Mouse (Mus musculus) myocyte (in vitro differentiated cells): ENCODE data around the gene Nhlrc1. TPM values are rescaled to one million over a fixed set of nuclear protein-coding genes. Genes with fewer than 3 reads are reported as not detected.

Experiments
- H3K27me3 ChIP-seq: one replicate; pipeline ENCODE4 v1.6.1; 2011; ENCODE audit not compliant: control insufficient read depth, insufficient read depth, insufficient read length
- H3K36me3 ChIP-seq: one replicate; pipeline ENCODE4 v1.6.1; 2011; ENCODE audit not compliant: control insufficient read depth, insufficient read depth
- H3K4me2 ChIP-seq: one replicate; pipeline ENCODE4 v1.6.1; 2011; ENCODE audit warnings: low read depth, control low read depth
- H3K4me3 ChIP-seq: one replicate; pipeline ENCODE4 v1.5.1; 2011; ENCODE audit warnings: mild to moderate bottlenecking, control low read depth, moderate library complexity
- H3K79me2 ChIP-seq: one replicate; pipeline ENCODE4 v1.6.1; 2011; ENCODE audit not compliant: control insufficient read depth, insufficient read depth
- H3ac ChIP-seq: one replicate; pipeline ENCODE4 v1.6.1; 2011; ENCODE audit not compliant: control insufficient read depth, insufficient read length
- CEBPB ChIP-seq: IDR thresholded peaks from 2 replicates; pipeline ENCODE4 v1.6.1; 2011; ENCODE audit warnings: mild to moderate bottlenecking, moderate library complexity; ENCODE audit not compliant: poor library complexity, insufficient read depth, severe bottlenecking
- E2F4 ChIP-seq: IDR thresholded peaks from one replicate; pipeline ENCODE4 v1.6.1; 2011; ENCODE audit warnings: mild to moderate bottlenecking, control low read depth, moderate library complexity; ENCODE audit not compliant: insufficient read depth
- MAX ChIP-seq: IDR thresholded peaks from one replicate; pipeline ENCODE4 v1.6.1; 2011; ENCODE audit warnings: low read depth, mild to moderate bottlenecking, control low read depth
- MYOD1 ChIP-seq, 3 experiments: IDR thresholded peaks; one replicate each; pipeline ENCODE4 v1.6.1; 2011; ENCODE audit warnings: control low read depth in 2 of 3, low read depth in 2 of 3, mild to moderate bottlenecking in 2 of 3, moderate library complexity in 1 of 3; ENCODE audit not compliant: insufficient read length in 2 of 3, control insufficient read depth in 1 of 3
- MYOG ChIP-seq, 3 experiments: IDR thresholded peaks; one replicate each; pipeline ENCODE4 v1.6.1; 2011; ENCODE audit warnings: control low read depth in 2 of 3, low read depth in 2 of 3, mild to moderate bottlenecking in 2 of 3; ENCODE audit not compliant: insufficient read length in 2 of 3, control insufficient read depth in 1 of 3, insufficient read depth in 1 of 3
- POLR2A ChIP-seq: IDR thresholded peaks from one replicate; pipeline ENCODE4 v1.6.1; 2011; ENCODE audit warnings: low read depth, mild to moderate bottlenecking, control low read depth, moderate library complexity; ENCODE audit not compliant: insufficient read length
- POLR2AphosphoS2 ChIP-seq: IDR thresholded peaks from one replicate; pipeline ENCODE4 v1.6.1; 2011; ENCODE audit warnings: low read depth, control low read depth; ENCODE audit not compliant: insufficient read length
- REST ChIP-seq: IDR thresholded peaks from one replicate; pipeline ENCODE4 v1.6.1; 2011; ENCODE audit warnings: mild to moderate bottlenecking, control low read depth, moderate library complexity; ENCODE audit not compliant: insufficient read depth, insufficient read length
- SRF ChIP-seq: IDR thresholded peaks from one replicate; pipeline ENCODE4 v1.6.1; 2011; ENCODE audit warnings: low read depth; ENCODE audit not compliant: control insufficient read depth, insufficient read length
- TCF12 ChIP-seq: IDR thresholded peaks from one replicate; pipeline ENCODE4 v1.6.1; 2011; ENCODE audit warnings: mild to moderate bottlenecking, control low read depth; ENCODE audit not compliant: poor library complexity, insufficient read depth, severe bottlenecking
- TCF3 ChIP-seq: IDR thresholded peaks from one replicate; pipeline ENCODE4 v1.6.1; 2011; ENCODE audit warnings: low read depth, control low read depth; ENCODE audit not compliant: insufficient read length
- USF1 ChIP-seq: IDR thresholded peaks from one replicate; pipeline ENCODE4 v1.6.1; 2011; ENCODE audit warnings: low read depth, mild to moderate bottlenecking, control low read depth, moderate library complexity
- polyA plus RNA-seq: library from polyadenylated mRNA; unstranded; fragments of >200 nt; fragmentation: generic; extraction: Trizol; gene quantifications from one replicate; pipeline ENCODE4 v1.2.1, GENCODE M21; 2012; ENCODE audit warnings: missing spikeins

Gene Nhlrc1
- 0.14 TPM for polyA plus RNA-seq

DNA sequence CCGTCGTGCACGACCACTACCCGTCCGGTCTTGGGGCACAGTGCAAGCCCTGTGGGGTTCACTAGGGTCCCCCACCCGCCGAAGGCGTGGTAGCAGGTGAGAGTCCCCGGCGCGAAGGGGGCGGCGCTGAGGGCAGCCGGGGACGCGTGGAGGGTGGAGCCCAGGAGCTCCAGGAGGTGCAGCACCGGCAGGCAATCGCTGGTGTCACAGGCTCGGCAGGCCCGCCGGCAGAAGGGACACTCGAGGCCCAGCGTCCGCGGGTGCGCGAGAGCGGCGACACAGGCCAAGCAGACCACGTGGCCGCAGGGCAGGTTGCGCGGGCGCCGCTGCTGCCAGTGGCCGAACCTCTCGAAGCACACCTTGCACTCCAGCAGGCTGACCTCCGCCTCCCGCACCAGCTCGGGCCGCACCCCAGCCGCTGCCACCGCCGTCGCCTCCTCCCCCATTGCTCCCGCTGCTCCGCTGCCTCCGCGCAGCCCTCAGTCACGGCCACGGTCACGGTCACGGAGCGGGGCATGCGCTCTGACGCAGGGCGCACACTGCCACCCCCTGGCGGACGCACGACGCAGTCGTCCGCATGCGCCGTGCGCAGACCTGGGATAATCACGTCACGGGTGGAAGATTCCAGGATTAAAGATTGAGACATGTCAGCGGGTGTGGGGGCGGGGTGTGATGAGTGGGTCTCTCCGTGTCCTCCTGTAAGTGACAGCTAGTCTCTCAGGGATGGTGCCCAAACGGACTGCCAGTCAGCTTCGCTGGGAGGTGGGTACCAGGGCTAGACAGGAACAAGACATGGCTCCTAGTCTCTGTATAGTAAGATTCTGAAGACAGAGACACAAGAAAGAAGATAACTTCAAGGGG lies at the start of gene Nhlrc1:
Gene Nhlrc1, minus strand, starts transcription at position 517 of the 861 bp plus-strand sequence.
- Histone ChIP-seq H3ac (no peak within 1 kb of the TSS), H3K4me2 (peak within 1 kb of the TSS; percentile 49), H3K79me2 (no peaks in the 10 kb centered on the region), H3K27me3 (no peaks in the 10 kb centered on the region), H3K4me3 (no peak within 1 kb of the TSS), H3K36me3 (no peaks in the 10 kb centered on the region)
- peak in 1 of 3 experiments; percentile 30 for TF ChIP-seq MYOG (IDR thresholded peaks at IDR 0.05; ENCODE audit: control insufficient read depth in 1 of 3, insufficient read depth in 1 of 3, insufficient read length in 2 of 3, low read depth in 2 of 3)
- no peak for TF ChIP-seq MAX

DNA sequence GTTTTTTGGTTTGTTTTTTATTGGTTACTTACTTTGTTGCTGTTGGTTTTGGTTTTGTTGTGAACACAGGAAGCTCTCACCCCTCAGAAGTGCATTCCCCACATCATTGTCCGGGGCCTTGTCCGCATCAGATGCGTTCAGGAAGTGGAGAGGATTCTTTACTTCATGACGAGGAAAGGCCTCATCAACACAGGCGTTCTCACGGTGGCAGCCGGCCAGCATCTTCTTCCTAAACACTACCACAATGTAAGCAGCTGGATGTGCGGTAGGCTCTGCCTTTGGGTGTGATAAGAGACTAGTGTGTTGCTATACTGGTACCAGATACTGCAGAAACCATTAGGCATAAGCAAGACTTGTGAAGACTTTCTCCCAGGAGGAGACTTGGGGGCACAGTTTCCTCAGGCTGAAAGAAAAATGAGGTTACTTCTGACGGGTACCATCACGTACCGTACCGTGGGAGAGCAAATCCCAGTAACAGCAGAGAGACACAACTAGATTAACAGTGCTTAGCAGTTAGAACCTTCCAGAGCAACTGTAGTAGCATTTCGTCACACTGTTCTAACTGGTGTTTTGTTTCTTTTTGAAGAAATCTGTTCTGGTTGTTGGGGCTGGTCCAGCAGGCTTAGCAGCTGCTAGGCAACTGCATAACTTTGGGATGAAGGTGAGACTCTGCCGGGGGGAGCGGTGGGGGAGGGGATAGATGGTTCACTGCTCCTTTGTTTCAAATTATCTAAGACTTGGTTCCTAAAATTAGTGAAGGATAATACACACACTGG lies 49.5 kb upstream of the Nhlrc1 start:
- H3ac ChIP-seq = no peak overlapping the region
- TF ChIP-seq MAX = no peak
- no peaks in the 10 kb centered on the region for H3K27me3 ChIP-seq
- H3K79me2 ChIP-seq = no peaks in the 10 kb centered on the region
- no peak overlapping the region for H3K4me2 ChIP-seq
- peaks cover 14% of the 10 kb centered on the region for H3K36me3 ChIP-seq
- no peak overlapping the region for H3K4me3 ChIP-seq

DNA sequence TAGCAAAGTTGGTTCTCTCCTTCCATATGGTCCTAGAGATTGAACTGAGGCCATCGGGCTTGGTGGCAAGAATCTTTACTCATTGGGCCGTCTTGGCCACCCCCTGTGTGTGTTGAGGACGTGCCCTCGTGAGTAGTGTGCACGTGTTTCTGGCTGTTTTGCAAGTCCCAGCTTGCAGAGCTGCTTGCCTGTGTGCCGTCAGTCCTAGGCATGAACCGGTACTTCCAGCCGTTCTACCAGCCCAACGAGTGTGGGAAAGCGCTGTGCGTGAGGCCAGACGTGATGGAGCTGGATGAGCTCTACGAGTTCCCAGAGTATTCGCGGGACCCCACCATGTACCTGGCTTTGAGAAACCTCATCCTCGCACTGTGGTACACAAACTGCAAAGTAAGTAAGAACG lies 48.1 kb upstream of the Nhlrc1 start:
- Histone ChIP-seq H3K4me2 (no peak overlapping the region), H3K4me3 (no peak overlapping the region), H3K27me3 (no peaks in the 10 kb centered on the region), H3K36me3 (peaks cover 20% of the 10 kb centered on the region), H3ac (no peak overlapping the region), H3K79me2 (no peaks in the 10 kb centered on the region)
- TF ChIP-seq E2F4 (no peak), MYOD1 (IDR thresholded peaks at IDR 0.05; ENCODE audit: control insufficient read depth in 1 of 3, insufficient read length in 2 of 3, low read depth in 2 of 3) (no peak), SRF (no peak), POLR2A (no peak), POLR2AphosphoS2 (no peak), TCF12 (no peak), TCF3 (no peak), MAX (no peak), REST (no peak), CEBPB (no peak), MYOG (IDR thresholded peaks at IDR 0.05; ENCODE audit: control insufficient read depth in 1 of 3, insufficient read depth in 1 of 3, insufficient read length in 2 of 3, low read depth in 2 of 3) (no peak), USF1 (no peak)

DNA sequence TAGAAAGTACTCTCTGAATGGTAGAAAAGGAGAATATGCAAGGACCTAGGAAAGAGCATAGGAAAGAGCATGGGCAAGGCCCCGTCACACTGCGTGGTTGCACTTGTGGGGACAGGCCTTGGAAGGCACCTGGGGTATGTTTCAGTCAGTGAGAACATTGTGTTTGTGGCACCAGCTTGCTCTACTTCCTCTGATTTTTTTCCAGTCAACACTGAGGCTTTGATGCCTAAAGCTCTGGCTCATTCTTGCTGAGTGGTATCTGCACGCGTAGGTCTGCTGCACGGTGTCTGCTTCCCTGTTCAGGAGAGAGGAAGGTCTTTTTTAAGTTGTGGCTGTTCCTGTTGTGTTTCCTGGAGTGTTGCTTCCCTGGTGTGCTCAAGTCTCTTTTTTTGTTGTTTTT lies 42.1 kb upstream of the Nhlrc1 start:
- Histone ChIP-seq H3ac (no peak overlapping the region), H3K4me2 (no peak overlapping the region), H3K27me3 (no peaks in the 10 kb centered on the region), H3K36me3 (peaks cover 9% of the 10 kb centered on the region), H3K4me3 (no peak overlapping the region), H3K79me2 (no peaks in the 10 kb centered on the region)
- no peak for TF ChIP-seq MYOG (IDR thresholded peaks at IDR 0.05; ENCODE audit: control insufficient read depth in 1 of 3, insufficient read depth in 1 of 3, insufficient read length in 2 of 3, low read depth in 2 of 3)
- no peak for TF ChIP-seq TCF3

DNA sequence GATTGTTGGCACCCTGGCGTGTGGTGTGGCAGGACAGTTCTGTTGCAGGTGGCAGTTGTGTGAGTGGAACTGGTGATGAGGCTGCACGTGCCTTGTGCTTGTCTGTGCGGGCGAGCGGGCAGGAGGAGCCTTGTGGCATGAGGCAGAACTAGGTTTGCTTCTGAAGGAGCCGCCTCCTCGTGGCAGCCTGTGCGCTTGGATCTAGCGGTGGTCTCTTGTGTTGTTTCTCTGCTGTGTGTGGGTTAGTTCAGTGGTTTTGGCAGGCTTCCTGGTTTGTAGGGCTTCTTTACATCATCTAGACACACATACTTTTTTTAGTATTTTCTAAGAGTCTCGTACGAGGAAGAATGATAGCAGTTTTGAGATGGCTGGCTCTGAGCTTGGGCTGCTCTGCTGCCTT lies 41.5 kb upstream of the Nhlrc1 start:
- Histone ChIP-seq H3K4me3 (no peak overlapping the region), H3K27me3 (no peaks in the 10 kb centered on the region), H3K79me2 (no peaks in the 10 kb centered on the region), H3K36me3 (peaks cover 9% of the 10 kb centered on the region), H3ac (no peak overlapping the region), H3K4me2 (no peak overlapping the region)
- TF ChIP-seq POLR2A (no peak), MYOG (IDR thresholded peaks at IDR 0.05; ENCODE audit: control insufficient read depth in 1 of 3, insufficient read depth in 1 of 3, insufficient read length in 2 of 3, low read depth in 2 of 3) (no peak), MAX (no peak)
